Mouse (Mus musculus) megakaryocyte progenitor cell, adult 5-6 weeks (primary cell): ENCODE data around the gene Necap2. TPM values are rescaled to one million over a fixed set of nuclear protein-coding genes. Genes with fewer than 3 reads are reported as not detected.

Source experiments
- ATAC-seq: replicated peaks from 2 replicates; pipeline ENCODE4 v1.8.0; 2016; ENCODE audit warnings: mild to moderate bottlenecking, moderate TSS enrichment, inconsistent platforms; ENCODE audit not compliant: poor library complexity
- total RNA-seq, 2 experiments: library from RNA; stranded (forward) in 1 of 2; stranded (reverse) in 1 of 2; fragments of 157-497, 149-512 nt in 1 of 2; fragments of 200-1000 nt in 1 of 2; gene quantifications; 2 replicates each; pipeline versions ENCODE4 v1.2.3 to v1.2.4; 2015 to 2017

Necap2 gene
- total RNA-seq, 2 experiments from 2014 or later = 33.5 to 50.4 TPM

- peak; percentile 52 for ATAC-seq
Observed at GRCm38 (mm10) chr4:141076761-141077506, 1.2 kb downstream of the Necap2 start.

DNA sequence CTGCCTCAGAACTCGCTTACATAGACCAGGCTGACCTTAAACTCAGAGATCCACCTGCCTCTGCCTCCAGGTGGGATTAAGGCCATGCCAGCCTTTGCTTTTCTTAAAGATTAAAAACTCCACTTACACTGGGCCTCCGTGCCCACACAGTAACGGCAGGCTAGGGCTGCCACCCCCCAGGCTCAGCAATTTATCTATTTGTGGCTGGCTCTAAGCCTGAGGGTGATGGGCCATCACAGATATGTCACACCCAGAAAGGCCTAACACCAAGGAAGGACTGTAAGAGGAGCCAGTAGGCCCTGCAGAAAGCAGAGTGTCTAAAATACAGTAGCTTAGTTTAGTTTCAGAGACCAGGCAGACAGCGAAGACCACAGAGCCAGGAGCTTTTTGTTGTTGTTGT lies 4.0 kb downstream of the Necap2 start:
- ATAC-seq = peak; percentile 51

DNA sequence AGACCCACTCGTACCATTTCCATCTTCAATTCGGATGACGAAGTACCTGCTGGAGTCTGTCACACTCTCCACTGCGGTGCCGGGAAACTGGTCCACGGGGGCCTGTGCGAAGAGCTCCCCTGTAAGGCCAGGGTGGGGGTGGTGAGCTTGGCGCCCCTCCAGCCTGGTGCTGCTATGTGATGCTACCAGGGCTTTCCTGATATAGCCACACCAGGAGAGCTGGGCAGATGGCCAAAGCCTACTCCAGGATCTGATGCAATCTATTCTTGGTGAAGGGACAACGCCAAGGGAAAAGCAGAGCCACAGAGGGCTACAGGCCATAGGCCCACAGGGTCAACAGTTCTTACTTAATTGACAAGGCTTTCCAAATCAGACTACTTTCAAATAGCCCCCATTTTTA lies 4.5 kb downstream of the Necap2 start:
- no peak for ATAC-seq

DNA sequence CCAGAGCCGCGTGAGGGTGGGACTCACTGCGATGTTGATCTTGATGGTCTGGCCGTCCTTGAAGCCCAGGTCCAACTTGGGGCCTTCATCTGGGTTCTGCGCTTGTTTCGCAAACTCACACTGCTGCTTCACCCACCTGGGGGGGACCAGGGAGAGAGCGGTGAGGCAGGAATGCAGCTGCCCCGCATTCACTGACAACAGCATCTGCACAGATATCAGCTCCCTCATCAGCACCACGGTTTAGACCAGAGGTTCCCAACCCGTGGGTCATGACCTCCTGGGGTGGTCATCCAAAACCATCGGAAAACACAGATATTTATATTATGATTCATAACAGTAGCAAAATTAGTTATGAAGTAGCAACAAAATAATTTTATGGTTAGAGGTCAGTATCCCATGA lies 5.7 kb downstream of the Necap2 start:
- ATAC-seq = no peak

GRCm38 (mm10) chr4:141069731-141070130 lies 8.4 kb downstream of the Necap2 start:
- peak; percentile 47 for ATAC-seq

- ATAC-seq = peak; percentile 74
Observed at GRCm38 (mm10) chr4:141068655-141069054, 9.5 kb downstream of the Necap2 start.

- no peak for ATAC-seq
Observed at GRCm38 (mm10) chr4:141067516-141068046, 10.6 kb downstream of the Necap2 start.

- ATAC-seq = no peak
Observed at GRCm38 (mm10) chr4:141066709-141067515, 11.2 kb downstream of the Necap2 start.

DNA sequence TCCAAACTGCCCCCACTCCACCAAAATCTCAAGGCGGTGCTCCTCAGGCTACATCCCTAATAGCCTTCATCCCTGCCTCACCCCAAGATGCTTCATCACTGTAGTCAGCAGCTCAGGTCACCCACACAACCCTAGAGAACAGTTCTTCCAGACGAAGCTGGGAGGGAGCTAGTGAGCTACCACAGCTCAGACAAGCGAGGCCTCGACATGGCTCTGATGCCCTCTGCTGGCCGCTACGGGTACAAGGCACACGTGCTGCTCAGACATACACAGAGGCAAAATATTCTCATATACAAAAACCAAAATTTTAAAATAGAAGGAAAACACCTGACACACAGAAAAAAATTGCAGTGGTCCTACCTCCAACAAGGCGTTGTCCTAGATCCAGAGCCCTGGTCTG lies 13.0 kb downstream of the Necap2 start:
- peak; percentile 56 for ATAC-seq

- no peak for ATAC-seq
Observed at GRCm38 (mm10) chr4:141064104-141064659, 14.0 kb downstream of the Necap2 start.

DNA sequence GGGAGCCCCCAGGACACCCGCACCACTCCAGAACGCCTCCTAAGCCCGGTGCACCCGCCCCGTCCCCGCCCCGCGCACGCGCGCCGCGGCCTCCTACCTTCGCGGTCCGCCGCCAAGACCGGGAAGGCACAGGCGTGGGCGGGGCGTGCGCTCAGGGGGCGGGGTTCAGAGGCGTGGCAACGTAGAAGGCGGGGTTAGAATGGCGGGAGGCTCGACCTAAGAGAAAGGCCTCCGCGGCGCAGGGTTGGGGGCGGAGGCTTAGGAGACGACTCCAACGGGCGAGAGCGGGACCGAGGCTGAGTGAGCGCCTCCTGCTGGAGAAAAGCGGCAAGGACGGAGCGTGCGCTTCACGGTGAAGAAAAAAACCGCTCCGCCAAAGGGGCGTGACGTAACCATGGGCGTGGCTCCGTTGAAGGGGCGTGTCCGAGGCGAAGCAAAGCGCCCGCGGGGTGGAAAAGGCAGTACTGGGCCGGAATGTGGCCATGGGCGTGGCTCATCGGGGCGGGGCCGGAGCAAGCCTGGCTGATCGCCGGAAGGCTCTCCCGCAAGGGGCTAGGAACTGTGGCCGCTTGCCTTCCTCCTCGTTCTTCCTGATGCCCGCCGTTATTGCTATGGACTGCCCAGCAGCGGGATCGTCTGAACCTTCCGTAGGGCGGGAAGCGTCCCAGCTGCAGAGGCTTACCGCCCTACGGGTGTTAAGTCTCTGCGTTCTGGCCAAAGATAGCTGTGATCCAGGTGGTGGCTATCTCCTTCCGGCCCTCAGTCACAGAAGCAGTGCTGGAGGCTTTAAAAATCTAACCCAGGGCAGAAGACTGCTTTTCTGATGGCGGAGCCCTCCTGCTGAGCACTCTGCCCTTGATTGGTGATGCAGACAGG lies 17.5 kb downstream of the Necap2 start, which contains the start of gene Crocc:
TSS of gene Crocc (minus strand) at position 125 of the 876 bp plus-strand sequence.
- peak; percentile 83 for ATAC-seq

DNA sequence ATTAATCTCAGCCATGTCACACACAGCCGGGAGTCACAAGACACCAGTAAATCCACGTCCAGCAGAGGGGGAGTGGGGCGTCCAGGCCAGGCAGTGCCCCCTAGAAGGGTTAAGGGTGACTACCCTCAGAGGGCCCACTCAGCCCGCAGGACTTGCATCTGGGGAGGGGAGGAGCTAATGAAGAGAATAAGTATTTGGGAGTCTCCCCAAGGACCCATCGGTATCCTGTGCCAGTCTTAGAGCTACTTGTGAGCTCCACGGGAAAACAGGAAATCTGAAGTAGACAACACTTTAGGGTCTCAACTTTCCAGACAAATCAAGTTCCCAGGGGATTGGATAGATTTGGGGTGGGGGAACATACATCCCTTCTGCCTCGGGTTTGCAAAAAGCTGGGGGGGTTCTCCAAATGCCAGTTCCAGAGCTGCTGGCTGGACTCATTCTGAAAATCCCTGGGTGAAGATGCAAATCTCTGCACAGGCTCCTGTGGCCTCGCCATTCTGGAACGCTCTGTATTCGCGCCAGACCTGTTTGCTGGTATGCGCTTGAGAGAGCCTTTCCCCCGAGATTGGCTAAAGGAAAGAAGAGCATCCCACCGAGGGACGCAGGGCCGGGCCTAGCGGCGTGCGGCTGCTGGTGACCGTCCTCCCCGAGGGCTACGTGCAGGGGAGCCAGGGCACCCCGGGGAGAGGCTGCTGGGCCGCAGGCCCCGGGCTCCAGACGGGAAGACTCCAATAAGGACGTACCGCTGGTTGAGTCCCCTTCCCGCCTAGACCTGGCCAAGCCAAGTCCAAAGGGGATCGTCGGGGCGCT lies 18.3 kb downstream of the Necap2 start:
- ATAC-seq = peak; percentile 4

DNA sequence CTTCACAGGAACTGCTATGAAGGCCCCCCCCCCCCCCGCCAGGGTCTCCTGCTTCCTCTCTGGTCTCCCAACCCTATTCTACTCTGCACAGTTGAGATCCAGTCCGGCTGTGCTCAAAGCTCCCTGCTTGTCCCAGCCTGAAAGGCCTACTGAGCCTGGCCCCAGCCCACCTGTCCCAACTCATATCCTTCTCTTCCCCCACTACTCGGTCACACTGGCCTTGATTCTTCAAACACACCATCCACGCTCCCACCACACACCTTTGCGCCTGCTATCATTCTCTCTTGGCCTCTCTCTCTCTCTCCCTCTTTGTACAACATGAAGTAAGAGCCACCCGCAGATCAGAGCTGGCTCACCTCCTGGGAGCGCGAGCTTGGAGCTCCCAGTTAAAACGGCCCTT lies 19.3 kb downstream of the Necap2 start:
- ATAC-seq = no peak

- ATAC-seq = no peak
Observed at GRCm38 (mm10) chr4:141056970-141057369, 21.2 kb downstream of the Necap2 start.

GRCm38 (mm10) chr4:141053568-141054161 lies 24.5 kb downstream of the Necap2 start:
- no peak for ATAC-seq

- no peak for ATAC-seq
Observed at GRCm38 (mm10) chr4:141053138-141053537, 25.0 kb downstream of the Necap2 start.

DNA sequence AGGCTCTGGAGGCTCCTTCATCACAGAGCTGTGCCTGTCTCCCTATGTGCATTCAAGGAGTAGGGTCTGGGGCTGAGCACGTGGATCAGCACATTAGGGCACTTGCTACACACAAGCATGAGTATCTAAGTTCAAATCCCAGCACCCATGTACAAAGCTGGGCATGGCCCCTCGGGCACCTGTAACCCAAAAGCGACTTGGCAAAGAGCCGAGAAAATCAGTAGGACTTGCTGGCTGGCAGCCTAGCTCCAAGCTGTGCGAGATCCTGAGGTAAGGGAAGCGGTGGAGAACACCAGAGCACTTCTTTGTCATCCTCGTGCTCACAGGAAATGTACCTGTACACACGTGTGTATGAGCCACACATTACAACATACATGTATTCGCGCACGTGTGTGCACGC lies 25.7 kb downstream of the Necap2 start:
- no peak for ATAC-seq

DNA sequence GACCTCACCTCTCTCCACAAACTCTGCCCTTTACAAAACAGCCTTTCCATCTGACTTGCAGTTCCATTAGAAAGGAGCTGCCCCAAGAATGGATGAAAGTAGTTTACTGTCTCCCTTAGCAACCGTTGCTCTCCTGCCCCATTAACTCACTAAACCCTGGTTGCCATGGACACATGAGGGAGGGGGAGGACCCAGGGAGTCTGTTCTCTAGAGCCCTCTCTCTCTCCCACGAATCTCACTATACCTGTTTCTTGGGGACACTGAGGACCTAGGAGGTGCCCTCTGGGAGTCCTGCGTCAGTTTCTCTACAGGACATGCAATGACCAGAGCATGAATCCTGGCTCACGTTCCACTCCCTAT lies 28.7 kb downstream of the Necap2 start:
- ATAC-seq = no peak

DNA sequence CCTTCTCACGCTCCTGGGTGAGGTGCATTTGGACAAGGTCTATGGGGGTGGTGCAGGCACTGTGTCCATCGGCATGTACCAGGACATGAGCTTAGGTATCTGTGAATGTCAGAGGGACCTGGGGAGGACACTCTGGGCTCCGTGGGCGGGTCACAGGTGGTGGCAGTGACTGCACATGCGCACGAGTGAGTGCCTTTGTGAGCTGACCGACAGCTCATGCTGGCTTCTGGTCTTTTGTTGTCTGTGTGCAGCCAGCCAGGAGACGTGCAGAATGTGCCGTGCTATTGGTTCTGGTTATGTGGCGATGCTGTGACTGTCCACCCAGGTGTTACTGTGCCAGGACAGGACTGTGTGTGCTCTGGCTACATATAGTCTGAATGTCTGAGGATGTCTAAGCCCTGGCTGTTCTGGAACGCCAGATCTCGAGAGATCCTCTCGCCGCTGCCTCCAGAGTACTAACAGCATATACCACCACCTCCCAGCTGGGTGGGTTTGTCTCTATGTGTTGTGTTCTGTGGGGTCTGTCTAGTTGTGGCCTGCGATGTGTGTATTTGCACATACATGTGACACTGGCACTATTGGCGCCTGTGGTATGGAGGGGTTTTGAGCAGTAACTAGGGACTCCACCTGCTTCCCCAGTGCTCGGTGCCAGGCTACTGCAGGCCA lies 29.2 kb downstream of the Necap2 start:
- ATAC-seq = no peak
